Mouse (Mus musculus): ENCODE data around the gene Tnfaip2. TPM values are rescaled to one million over a fixed set of nuclear protein-coding genes. Genes with fewer than 3 reads are reported as not detected.
A peak's percentile ranks its signal among the peaks of the same experiment; 100 is the strongest.

The Tnfaip2 gene
- polyA plus RNA-seq (2012; ENCODE audit: insufficient read depth, low replicate concordance) = 1.1 and 11.3 TPM in 2 replicates

GRCm38 (mm10) chr12:111442309-111443010 is at the start of gene Tnfaip2:
Gene Tnfaip2, plus strand, starts transcription at chr12:111442469.
- no peak for TF ChIP-seq FLI1 (IDR thresholded peaks at IDR 0.05; ENCODE audit: low read length)
- no peak for TF ChIP-seq GATA1 (IDR thresholded peaks at IDR 0.05; ENCODE audit: borderline replicate concordance, low read length)
- Histone ChIP-seq H3K27me3 (replicated peaks) (peaks cover 33% of the 10 kb centered on the region), H3K4me3 (replicated peaks) (peak within 1 kb of the TSS; percentile 94), H3K36me3 (replicated peaks; ENCODE audit: low read length) (peaks cover 31% of the 10 kb centered on the region), H3K9me3 (peaks cover 4% of the 10 kb centered on the region; the same call in 1 of the 2 replicates), H3K4me1 (peaks cover 84% of the 10 kb centered on the region)

GRCm38 (mm10) chr12:111394008-111394407 is 48.3 kb upstream of the Tnfaip2 start:
- Histone ChIP-seq H3K4me1 (peaks cover 12% of the 10 kb centered on the region), H3K27me3 (replicated peaks) (peaks cover 54% of the 10 kb centered on the region), H3K4me3 (replicated peaks) (no peak overlapping the region), H3K9me3 (peaks cover 12% of the 10 kb centered on the region), H3K36me3 (replicated peaks; ENCODE audit: low read length) (no peaks in the 10 kb centered on the region)
- TF ChIP-seq GATA1 (IDR thresholded peaks at IDR 0.05; ENCODE audit: borderline replicate concordance, low read length) (no peak), FLI1 (IDR thresholded peaks at IDR 0.05; ENCODE audit: low read length) (no peak)

- Histone ChIP-seq H3K4me3 (replicated peaks) (no peak overlapping the region), H3K27me3 (replicated peaks) (peaks cover 72% of the 10 kb centered on the region), H3K36me3 (replicated peaks; ENCODE audit: low read length) (no peaks in the 10 kb centered on the region), H3K9me3 (peaks cover 12% of the 10 kb centered on the region), H3K4me1 (peaks cover 32% of the 10 kb centered on the region)
- TF ChIP-seq FLI1 (IDR thresholded peaks at IDR 0.05; ENCODE audit: low read length) (no peak), GATA1 (IDR thresholded peaks at IDR 0.05; ENCODE audit: borderline replicate concordance, low read length) (no peak)
Measured at GRCm38 (mm10) chr12:111396997-111397396, 45.3 kb upstream of the Tnfaip2 start.

- H3K4me1 ChIP-seq = peaks cover 40% of the 10 kb centered on the region
- no peaks in the 10 kb centered on the region for H3K36me3 ChIP-seq (replicated peaks; ENCODE audit: low read length)
- H3K27me3 ChIP-seq (replicated peaks) = peaks cover 76% of the 10 kb centered on the region
- no peak for TF ChIP-seq FLI1 (IDR thresholded peaks at IDR 0.05; ENCODE audit: low read length)
- TF ChIP-seq GATA1 (IDR thresholded peaks at IDR 0.05; ENCODE audit: borderline replicate concordance, low read length) = no peak
- peak overlapping the region; percentile 74 for H3K4me3 ChIP-seq (replicated peaks)
- no peaks in the 10 kb centered on the region for H3K9me3 ChIP-seq
Measured at GRCm38 (mm10) chr12:111401454-111402184, 40.6 kb upstream of the Tnfaip2 start.

GRCm38 (mm10) chr12:111404880-111405279 is 37.4 kb upstream of the Tnfaip2 start:
- no peaks in the 10 kb centered on the region for H3K36me3 ChIP-seq (replicated peaks; ENCODE audit: low read length)
- peaks cover 48% of the 10 kb centered on the region for H3K4me1 ChIP-seq
- no peak for TF ChIP-seq GATA1 (IDR thresholded peaks at IDR 0.05; ENCODE audit: borderline replicate concordance, low read length)
- no peak for TF ChIP-seq FLI1 (IDR thresholded peaks at IDR 0.05; ENCODE audit: low read length)
- no peak overlapping the region for H3K4me3 ChIP-seq (replicated peaks)
- H3K9me3 ChIP-seq = no peaks in the 10 kb centered on the region
- peaks cover 78% of the 10 kb centered on the region for H3K27me3 ChIP-seq (replicated peaks)

- TF ChIP-seq GATA1 (IDR thresholded peaks at IDR 0.05; ENCODE audit: borderline replicate concordance, low read length) (no peak), FLI1 (IDR thresholded peaks at IDR 0.05; ENCODE audit: low read length) (no peak)
Measured at GRCm38 (mm10) chr12:111406622-111407021, 35.6 kb upstream of the Tnfaip2 start, which contains the start of gene Lbhd2. Gene Lbhd2, plus strand, starts transcription at chr12:111406809.

GRCm38 (mm10) chr12:111409583-111409982 is 32.7 kb upstream of the Tnfaip2 start:
- Histone ChIP-seq H3K4me1 (peaks cover 63% of the 10 kb centered on the region), H3K36me3 (replicated peaks; ENCODE audit: low read length) (no peaks in the 10 kb centered on the region), H3K27me3 (replicated peaks) (peaks cover 82% of the 10 kb centered on the region), H3K4me3 (replicated peaks) (no peak overlapping the region), H3K9me3 (no peaks in the 10 kb centered on the region)
- TF ChIP-seq GATA1 (IDR thresholded peaks at IDR 0.05; ENCODE audit: borderline replicate concordance, low read length) = no peak

More at GRCm38 (mm10) chr12:111406622-111407021, 35.6 kb upstream of the Tnfaip2 start, which contains the start of gene Lbhd2:
- H3K27me3 ChIP-seq (replicated peaks) = peaks cover 85% of the 10 kb centered on the region
- H3K4me1 ChIP-seq = peaks cover 43% of the 10 kb centered on the region
- H3K9me3 ChIP-seq = no peaks in the 10 kb centered on the region
- peak within 1 kb of the TSS; percentile 46 for H3K4me3 ChIP-seq (replicated peaks)
- H3K36me3 ChIP-seq (replicated peaks; ENCODE audit: low read length) = no peaks in the 10 kb centered on the region

GRCm38 (mm10) chr12:111411631-111412355 is 30.5 kb upstream of the Tnfaip2 start:
- peaks cover 61% of the 10 kb centered on the region for H3K4me1 ChIP-seq
- TF ChIP-seq FLI1 (IDR thresholded peaks at IDR 0.05; ENCODE audit: low read length) = no peak
- TF ChIP-seq GATA1 (IDR thresholded peaks at IDR 0.05; ENCODE audit: borderline replicate concordance, low read length) = no peak
- no peaks in the 10 kb centered on the region for H3K9me3 ChIP-seq
- H3K27me3 ChIP-seq (replicated peaks) = peaks cover 79% of the 10 kb centered on the region
- no peaks in the 10 kb centered on the region for H3K36me3 ChIP-seq (replicated peaks; ENCODE audit: low read length)
- no peak overlapping the region for H3K4me3 ChIP-seq (replicated peaks)

GRCm38 (mm10) chr12:111412581-111413284 is 29.5 kb upstream of the Tnfaip2 start:
- TF ChIP-seq FLI1 (IDR thresholded peaks at IDR 0.05; ENCODE audit: low read length) = no peak
- TF ChIP-seq GATA1 (IDR thresholded peaks at IDR 0.05; ENCODE audit: borderline replicate concordance, low read length) = no peak
- Histone ChIP-seq H3K9me3 (no peaks in the 10 kb centered on the region), H3K36me3 (replicated peaks; ENCODE audit: low read length) (no peaks in the 10 kb centered on the region), H3K27me3 (replicated peaks) (peaks cover 76% of the 10 kb centered on the region), H3K4me1 (peaks cover 66% of the 10 kb centered on the region), H3K4me3 (replicated peaks) (peak overlapping the region; percentile 84)
